17 mouse cellular contexts compared by ENCODE assay signal in genomic region chr11:117089673-117090419, GRCm38 (mm10). TPM values are rescaled to one million over a fixed set of nuclear protein-coding genes. Genes with fewer than 3 reads are reported as not detected.
DNase-seq lines count a peak whose midpoint lies in the region; ATAC-seq and TF ChIP-seq lines count a peak whose summit lies in the region.
"Had no signal": no experiment of that assay in that cellular context is flagged by ENCODE, and none has a peak within 500 bp of the region (broad histone marks: within the 10 kb centered on the region; RNA-seq: fewer than 3 reads in every experiment).

No protein-coding gene starts in this region.

- peak; percentile 66 to 81 for DNase-seq in adrenal gland, adult (ENCODE audit: inconsistent age in 2 of 2, low spot score in 1 of 2)
- no peak for DNase-seq in adrenal gland, postnatal 4 days (ENCODE audit: low spot score in 2 of 2)
- DNase-seq in ES-E14 (ENCODE audit: low read depth, low spot score): no peak
- DNase-seq in thymus, postnatal 25 days: no peak
- no peak for DNase-seq in ovary, postnatal 10 days (ENCODE audit: low spot score)
- DNase-seq: cerebellum, postnatal 10 days; gastrocnemius, postnatal 36 days; right cerebral cortex, postnatal 14 days; thymus, adult 18-20 months had no signal

- no peak for ATAC-seq in heart, embryonic 15.5 days (replicated peaks; ENCODE audit: insufficient number of reproducible peaks, insufficient read depth, low FRiP score, low read depth)
- ATAC-seq in heart, embryonic 11.5 days (replicated peaks; ENCODE audit: insufficient number of reproducible peaks, low FRiP score, low TSS enrichment): no peak
- ATAC-seq: Patski had no signal

- in situ Hi-C loops in ES-E14 (cut with MboI; ENCODE audit: low sequenced_read_pairs in 2 of 2, unreplicated experiment in 2 of 2): no loop called here

- H3K27me3 ChIP-seq in heart, embryonic 15.5 days: no peaks in the 10 kb centered on the region
- no peaks in the 10 kb centered on the region for H3K27me3 ChIP-seq in heart, embryonic 11.5 days (ENCODE audit: control insufficient read depth, insufficient read depth, low read length)
- H3K27me3 ChIP-seq: limb, embryonic 13.5 days; midbrain, embryonic 12.5 days; Patski had no signal

- WGBS in heart, embryonic 15.5 days: 70% methylated on average over 9 of the region's 9 CpGs
- 62% methylated on average over 9 of the region's 9 CpGs for WGBS in heart, embryonic 11.5 days (ENCODE audit: insufficient replicate concordance)
- 89% methylated on average over 9 of the region's 9 CpGs for WGBS in macrophage (ENCODE audit: missing documents)

- H3K4me1 ChIP-seq in heart, embryonic 15.5 days (replicated peaks): peaks cover 49% of the 10 kb centered on the region
- peaks cover 44% of the 10 kb centered on the region for H3K4me1 ChIP-seq in heart, embryonic 11.5 days (ENCODE audit: control insufficient read depth, insufficient read depth, low read length)
- peaks cover 15 to 29% of the 10 kb centered on the region in 2 experiments for H3K4me1 ChIP-seq in ES-E14 (ENCODE audit: control insufficient read depth in 2 of 2, insufficient read depth in 2 of 2, low read length in 2 of 2, poor library complexity in 1 of 2)

- no peak overlapping the region for H3K4me3 ChIP-seq in heart, embryonic 15.5 days
- H3K4me3 ChIP-seq in heart, embryonic 11.5 days (ENCODE audit: low read depth, low read length): no peak overlapping the region
- H3K4me3 ChIP-seq in ES-E14 (ENCODE audit: insufficient read depth in 1 of 2, low read depth in 1 of 2, low read length in 2 of 2, poor library complexity in 1 of 2, severe bottlenecking in 1 of 2) (no peak overlapping the region), macrophage (ENCODE audit: inconsistent target) (no peak overlapping the region)
- H3K4me3 ChIP-seq: layer of hippocampus, adult 2 months; limb, embryonic 13.5 days; liver, embryonic 15.5 days; midbrain, embryonic 12.5 days had no signal

- H3K36me3 ChIP-seq in heart, embryonic 15.5 days: no peaks in the 10 kb centered on the region
- H3K36me3 ChIP-seq in heart, embryonic 11.5 days (ENCODE audit: control insufficient read depth, insufficient read depth, low read length): no peaks in the 10 kb centered on the region
- H3K36me3 ChIP-seq in ES-E14 (ENCODE audit: control insufficient read depth, insufficient read depth, low read length, poor library complexity, severe bottlenecking): no peaks in the 10 kb centered on the region
- no peaks in the 10 kb centered on the region for H3K36me3 ChIP-seq in macrophage (ENCODE audit: inconsistent target)
- H3K36me3 ChIP-seq: limb, embryonic 13.5 days; liver, embryonic 15.5 days; midbrain, embryonic 12.5 days had no signal

- H3K9ac ChIP-seq in heart, embryonic 15.5 days: no peak overlapping the region
- H3K9ac ChIP-seq in heart, embryonic 11.5 days (ENCODE audit: low read depth, low read length): no peak overlapping the region
- H3K9ac ChIP-seq in ES-E14 (ENCODE audit: insufficient read depth, low read depth, low read length, poor library complexity, severe bottlenecking): peak overlapping the region; percentile 15; the same call in 1 of the 2 replicates
- H3K9ac ChIP-seq: limb, embryonic 13.5 days; liver, embryonic 15.5 days; midbrain, embryonic 12.5 days had no signal

- no peaks in the 10 kb centered on the region for H3K9me3 ChIP-seq in heart, embryonic 15.5 days (replicated peaks)
- H3K9me3 ChIP-seq in heart, embryonic 11.5 days (replicated peaks; ENCODE audit: control insufficient read depth, low read length): no peaks in the 10 kb centered on the region
- no peaks in the 10 kb centered on the region for H3K9me3 ChIP-seq in ES-E14 (ENCODE audit: control insufficient read depth, insufficient read depth, low read depth, low read length)
- H3K9me3 ChIP-seq: limb, embryonic 13.5 days; liver, embryonic 15.5 days; midbrain, embryonic 12.5 days had no signal

- H3K79me2 ChIP-seq in macrophage (ENCODE audit: inconsistent target): no peaks in the 10 kb centered on the region

- no peak overlapping the region for H3K4me2 ChIP-seq in heart, embryonic 15.5 days
- H3K4me2 ChIP-seq in heart, embryonic 11.5 days: no peak overlapping the region
- H3K4me2 ChIP-seq: limb, embryonic 13.5 days; liver, embryonic 15.5 days; midbrain, embryonic 12.5 days had no signal

- peak overlapping the region; percentile 33; the same call in 1 of the 2 replicates for H3K27ac ChIP-seq in heart, embryonic 15.5 days
- H3K27ac ChIP-seq in heart, embryonic 11.5 days (ENCODE audit: low read depth, low read length): no peak overlapping the region
- H3K27ac ChIP-seq in ES-E14 (ENCODE audit: insufficient read depth, low read depth, low read length, poor library complexity, severe bottlenecking): peak overlapping the region; percentile 83
- 0 out of 2 replicates have a peak overlapping the region, but pooled peaks have one; percentile 68 for H3K27ac ChIP-seq in macrophage
- H3K27ac ChIP-seq: layer of hippocampus, adult 2 months; limb, embryonic 13.5 days; liver, embryonic 15.5 days; midbrain, embryonic 12.5 days had no signal

TF ChIP-seq in ES-E14, 5 proteins besides CTCF, POLR2A, EP300 and RAD21:
- TF ChIP-seq HCFC1 (IDR thresholded peaks at IDR 0.05; ENCODE audit: borderline replicate concordance, insufficient read depth, low read length) (no peak), ZC3H11A (IDR thresholded peaks at IDR 0.05; ENCODE audit: borderline replicate concordance, low read depth, low read length) (no peak), CHD2 (IDR thresholded peaks at IDR 0.05; ENCODE audit: low read depth, low read length) (no peak), MAFK (IDR thresholded peaks at IDR 0.05; ENCODE audit: insufficient read depth, low read depth, low read length) (no peak), ZNF384 (IDR thresholded peaks at IDR 0.05; ENCODE audit: low read depth, low read length) (no peak)

RNA-seq across cellular contexts. Expression of gene Sec14l1, which starts 25.1 kb away (rescaled TPM):
- total RNA-seq in adrenal gland, postnatal 4 days (2021): 100 to 1,000 TPM; 171 to 174 TPM
- 42.1 and 48.8 TPM in 2 replicates for polyA plus RNA-seq in heart, embryonic 15.5 days (2015; fragmentation: Nextera tagmentation; extraction: Ambion mirVana)
- 32.6 and 39.4 TPM in 2 replicates for polyA plus RNA-seq in heart, embryonic 11.5 days (2014; fragmentation: Nextera tagmentation; extraction: Ambion mirVana)
- 36.7 and 43.6 TPM in 2 replicates for total RNA-seq in ES-E14 (2012; rRNA removed)
- 100 to 1,000 TPM in 16 of 26 experiments, 10 to 100 TPM in 10; 25.1 to 225 (median 124) TPM for total RNA-seq in macrophage (2018; cell fraction: chromatin; rRNA removed)
- total RNA-seq in macrophage (2018; cell fraction: cytosol; rRNA removed): 100 to 1,000 TPM in 18 of 26 experiments, 10 to 100 TPM in 8; 50.1 to 156 (median 113) TPM
- 100 to 1,000 TPM in 13 of 26 experiments, 10 to 100 TPM in 13; 32.0 to 183 (median 99.2) TPM for total RNA-seq in macrophage (2018; cell fraction: nucleus; rRNA removed)
- polyA plus RNA-seq in macrophage (2018): 81.5 to 112 TPM (median 87.8 TPM) in 3 replicates

Comparison
In these comparisons a context has a peak if more than half of its experiments do, and no peak if none do; other contexts are left out.
1. DNase-seq: peak in adrenal gland, adult (2 of 2); none in adrenal gland, postnatal 4 days (0 of 2), ES-E14 (single experiment), thymus, postnatal 25 days (single experiment) and ovary, postnatal 10 days (single experiment).